Mouse (Mus musculus) heart, adult 2 months (tissue): ENCODE results near the gene Smr3a.

Experiments
- CTCF ChIP-seq: fragments of 200-600 bp; IDR thresholded peaks from 2 replicates; pipeline ENCODE4 v1.8.1; 2022; ENCODE audit warnings: antibody characterized with exemption, mild to moderate bottlenecking, moderate library complexity
- POLR2A ChIP-seq: fragments of 200-500 bp; IDR thresholded peaks from 2 replicates; pipeline ENCODE4 v1.6.1; 2011; ENCODE audit warnings: mild to moderate bottlenecking, low read depth, low read length, control low read depth; ENCODE audit not compliant: insufficient read depth

DNA sequence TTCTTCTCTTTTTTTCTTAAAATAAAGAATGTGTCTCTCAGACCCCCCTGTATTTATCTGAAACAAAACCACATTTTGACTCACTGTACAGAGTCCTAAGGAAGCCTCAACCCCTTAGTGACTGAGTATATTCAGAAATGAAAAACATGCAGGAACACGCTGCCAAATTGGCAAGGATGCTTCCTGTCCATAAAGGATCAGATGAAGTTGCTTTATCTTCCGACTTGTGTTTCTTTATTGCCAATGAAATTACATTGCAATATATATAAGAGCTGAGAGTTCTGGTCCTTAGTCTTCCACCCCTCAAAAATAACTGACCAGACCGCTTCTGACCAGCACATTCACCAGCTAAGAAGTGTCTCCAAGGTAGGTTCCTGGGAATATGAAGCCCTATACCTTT is at the start of gene Smr3a:
- no peak for TF ChIP-seq CTCF
- no peak for TF ChIP-seq POLR2A
